Mouse (Mus musculus) ES-E14 (cell line): ENCODE data around the gene Tmem164. TPM values are rescaled to one million over a fixed set of nuclear protein-coding genes. Genes with fewer than 3 reads are reported as not detected.

Experiments used
- DNase-seq: peaks from one replicate; pipeline ENCODE4 v3.0.0-alpha.2; 2013; ENCODE audit warnings: low read depth, low spot score
- H3K27ac ChIP-seq: 2 replicates; pipeline ENCODE4 v1.5.1; 2012; ENCODE audit warnings: low read depth, mild to moderate bottlenecking, low read length, moderate library complexity, mixed read lengths; ENCODE audit not compliant: poor library complexity, insufficient read depth, severe bottlenecking
- H3K36me3 ChIP-seq: 2 replicates; pipeline ENCODE4 v1.6.1; 2012; ENCODE audit warnings: mild to moderate bottlenecking, low read length, moderate library complexity, mixed read lengths; ENCODE audit not compliant: control insufficient read depth, poor library complexity, insufficient read depth, severe bottlenecking
- H3K4me1 ChIP-seq, 2 experiments: fragments of 150-350 bp in 1 of 2; sonication (generic) in 1 of 2; 2 replicates each; pipeline ENCODE4 v1.6.1; 2012; ENCODE audit warnings: low read length in 2 of 2, mild to moderate bottlenecking in 1 of 2, mixed read lengths in 1 of 2; ENCODE audit not compliant: control insufficient read depth in 2 of 2, insufficient read depth in 2 of 2, poor library complexity in 1 of 2
- H3K4me3 ChIP-seq, 2 experiments: fragments of 150-350 bp in 1 of 2; sonication (generic) in 1 of 2; 2 replicates each; pipeline ENCODE4 v1.5.1; 2012; ENCODE audit warnings: low read length in 2 of 2, low read depth in 1 of 2, mild to moderate bottlenecking in 1 of 2, mixed read lengths in 1 of 2; ENCODE audit not compliant: insufficient read depth in 1 of 2, poor library complexity in 1 of 2, severe bottlenecking in 1 of 2
- H3K9ac ChIP-seq: 2 replicates; pipeline ENCODE4 v1.6.1; 2012; ENCODE audit warnings: low read depth, mild to moderate bottlenecking, low read length, mixed read lengths; ENCODE audit not compliant: poor library complexity, insufficient read depth, severe bottlenecking
- H3K9me3 ChIP-seq: fragments of 150-350 bp; sonication (generic); 2 replicates; pipeline ENCODE4 v1.6.1; 2012; ENCODE audit warnings: low read depth, mild to moderate bottlenecking, low read length; ENCODE audit not compliant: control insufficient read depth, insufficient read depth
- CHD2 ChIP-seq: IDR thresholded peaks from 2 replicates; pipeline ENCODE4 v1.6.1; 2014; ENCODE audit warnings: mild to moderate bottlenecking, low read depth, low read length, inconsistent platforms
- HCFC1 ChIP-seq: IDR thresholded peaks from 2 replicates; pipeline ENCODE4 v1.6.1; 2012; ENCODE audit warnings: low read length, inconsistent platforms, borderline replicate concordance; ENCODE audit not compliant: insufficient read depth
- MAFK ChIP-seq: IDR thresholded peaks from 2 replicates; pipeline ENCODE4 v1.6.1; 2014; ENCODE audit warnings: mild to moderate bottlenecking, low read depth, low read length, inconsistent platforms; ENCODE audit not compliant: insufficient read depth
- ZC3H11A ChIP-seq: IDR thresholded peaks from 2 replicates; pipeline ENCODE4 v1.6.1; 2012; ENCODE audit warnings: low read depth, mild to moderate bottlenecking, inconsistent platforms, low read length, borderline replicate concordance
- ZNF384 ChIP-seq: IDR thresholded peaks from 2 replicates; pipeline ENCODE4 v1.6.1; 2012; ENCODE audit warnings: low read depth, low read length, inconsistent platforms
- in situ Hi-C, 2 experiments: fragments of 600-800 bp; cut with MboI; formaldehyde crosslinking; loops; one replicate each; pipeline ENCODE4 v1.15.1; 2025; ENCODE audit warnings: low sequenced_read_pairs in 2 of 2, inconsistent platforms in 1 of 2; ENCODE audit not compliant: unreplicated experiment in 2 of 2
- total RNA-seq: library from RNA; depleted of rRNA; stranded (reverse); fragments of 300-350 nt; gene quantifications from 2 replicates; pipeline ENCODE4 v1.2.3, GENCODE M21; 2012

Tmem164 gene
- total RNA-seq, 1 experiment: 15.3 TPM

- TF ChIP-seq ZNF384 (no peak), MAFK (no peak), ZC3H11A (no peak), HCFC1 (no peak), CHD2 (no peak)
- Histone ChIP-seq H3K9me3 (no peaks in the 10 kb centered on the region), H3K27ac (no peak overlapping the region), H3K36me3 (peaks cover 3% of the 10 kb centered on the region), H3K4me1 (peaks cover 0 to 9% of the 10 kb centered on the region in 2 experiments; a peak in 1 of 4 replicates), H3K9ac (no peak overlapping the region), H3K4me3 (no peak overlapping the region)
- in situ Hi-C loops: no loop called here
- no peak for DNase-seq
These were observed 17.0 kb downstream of the Tmem164 start for GRCm38 (mm10) chrX:142698212-142698611.

DNA sequence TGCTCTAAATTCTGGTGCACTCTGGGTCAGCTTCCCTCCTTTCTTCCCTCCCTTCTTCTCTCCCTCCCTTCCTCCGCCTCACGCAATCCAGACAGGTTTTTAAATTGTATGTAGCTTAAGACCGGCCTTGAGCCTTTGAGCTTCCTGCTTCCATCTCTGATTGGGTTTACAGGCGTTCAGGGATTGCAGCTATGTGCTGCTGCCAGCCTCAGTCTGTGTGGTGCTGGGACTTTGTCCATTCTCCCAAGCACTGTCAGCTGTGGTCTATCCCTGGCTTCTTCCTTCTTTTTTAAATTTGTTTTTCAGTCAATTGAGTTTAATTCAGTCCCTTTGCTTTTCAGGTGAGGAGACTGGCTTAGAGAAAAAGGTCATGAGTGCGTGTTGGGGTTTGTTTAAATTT, 20.9 kb downstream of the Tmem164 start:
- Histone ChIP-seq H3K27ac (no peak overlapping the region), H3K36me3 (no peaks in the 10 kb centered on the region), H3K4me1 (peaks cover 0 to 2% of the 10 kb centered on the region in 2 experiments; a peak in 1 of 4 replicates), H3K9me3 (no peaks in the 10 kb centered on the region), H3K9ac (no peak overlapping the region), H3K4me3 (no peak overlapping the region)
- TF ChIP-seq HCFC1: no peak
- no peak for TF ChIP-seq ZNF384
- no peak for TF ChIP-seq MAFK
- in situ Hi-C loops: no loop called here
- no peak for DNase-seq

DNA sequence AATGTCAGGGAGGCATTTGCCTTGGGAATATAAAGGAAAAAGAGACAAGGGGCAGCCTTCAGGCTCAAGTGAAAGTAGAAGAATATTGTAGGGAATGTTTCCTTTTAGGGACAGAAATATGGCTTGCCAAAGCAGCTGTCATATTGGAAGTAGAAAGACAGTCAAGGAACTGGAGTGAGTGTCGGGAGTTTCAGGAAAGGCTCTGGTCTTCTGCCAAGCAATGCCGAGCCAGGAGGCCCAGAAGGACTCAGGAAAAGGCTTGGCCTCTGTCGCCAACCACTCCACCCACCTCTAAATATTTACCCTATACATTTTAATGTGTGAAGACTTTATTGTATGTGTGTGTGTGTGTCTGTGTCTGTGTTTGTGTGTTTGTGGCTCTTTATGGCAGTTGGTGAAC, 21.4 kb downstream of the Tmem164 start:
- Histone ChIP-seq H3K4me1 (no peaks in the 10 kb centered on the region), H3K4me3 (no peak overlapping the region), H3K27ac (no peak overlapping the region), H3K9ac (no peak overlapping the region), H3K9me3 (no peaks in the 10 kb centered on the region), H3K36me3 (no peaks in the 10 kb centered on the region)
- in situ Hi-C loops: no loop called here
- DNase-seq: no peak
- TF ChIP-seq ZNF384 (no peak), ZC3H11A (no peak), MAFK (no peak), HCFC1 (no peak), CHD2 (no peak)

DNA sequence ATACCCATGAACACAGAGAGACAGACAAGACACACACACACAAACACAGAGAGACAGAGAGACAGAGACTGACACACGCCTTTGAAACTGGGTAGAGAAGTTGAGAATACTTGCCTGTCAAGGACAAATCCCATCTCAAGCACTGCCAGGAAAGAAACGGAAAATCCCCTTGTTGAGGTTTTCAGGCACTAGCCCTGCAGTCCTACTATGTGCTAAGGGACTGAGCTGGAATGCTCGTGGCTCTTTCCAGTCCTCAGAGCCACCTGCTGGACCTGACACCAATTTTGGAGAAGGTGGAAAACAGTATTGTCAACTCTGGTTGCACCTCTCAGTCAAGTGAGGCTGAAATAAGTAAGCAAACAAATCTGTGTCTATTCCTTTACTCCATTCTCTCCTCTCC, 22.7 kb downstream of the Tmem164 start:
- H3K4me3 ChIP-seq: no peak overlapping the region
- in situ Hi-C loops: no loop called here
- H3K27ac ChIP-seq: no peak overlapping the region
- TF ChIP-seq ZNF384 (no peak), ZC3H11A (no peak)
- no peaks in the 10 kb centered on the region for H3K9me3 ChIP-seq
- no peaks in the 10 kb centered on the region for H3K4me1 ChIP-seq
- no peak for DNase-seq
- H3K9ac ChIP-seq: no peak overlapping the region
- H3K36me3 ChIP-seq: no peaks in the 10 kb centered on the region

DNA sequence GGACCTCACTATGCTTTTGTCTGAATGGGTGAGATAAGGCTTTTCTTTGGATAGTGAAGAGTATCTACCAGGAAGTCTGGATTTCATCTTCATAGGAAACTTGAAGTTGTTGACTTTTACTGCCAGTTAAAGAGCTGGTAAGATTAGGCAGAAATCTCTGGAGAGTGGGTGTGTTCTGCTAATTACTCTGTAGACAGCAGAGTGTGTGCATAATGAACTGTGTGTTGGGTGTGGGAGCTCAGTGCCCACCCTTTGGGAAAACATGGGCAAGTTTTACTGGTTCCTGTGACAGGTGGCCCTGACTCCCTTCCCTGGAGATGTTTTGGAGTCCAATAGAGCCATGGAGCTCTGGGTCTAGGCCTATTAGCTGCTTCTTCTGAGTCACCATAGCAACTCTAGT, 27.1 kb downstream of the Tmem164 start:
- Histone ChIP-seq H3K36me3 (no peaks in the 10 kb centered on the region), H3K9me3 (no peaks in the 10 kb centered on the region), H3K9ac (no peak overlapping the region), H3K27ac (no peak overlapping the region), H3K4me3 (no peak overlapping the region), H3K4me1 (no peaks in the 10 kb centered on the region)
- DNase-seq: no peak
- TF ChIP-seq MAFK (no peak), HCFC1 (no peak), ZNF384 (no peak), ZC3H11A (no peak), CHD2 (no peak)
- in situ Hi-C loops: no loop called here
